Mouse (Mus musculus) subcutaneous adipose tissue, adult 2 months (tissue): ENCODE data around the gene Diras1. TPM values are rescaled to one million over a fixed set of nuclear protein-coding genes. Genes with fewer than 3 reads are reported as not detected.

ENCODE experiments used
- polyA plus RNA-seq: library from polyadenylated mRNA; depleted of rRNA; stranded (reverse); fragments of >200 nt; gene quantifications from 2 replicates; pipeline ENCODE4 v1.2.3, GENCODE M21; 2012; ENCODE audit warnings: low replicate concordance; rRNA removed

Diras1 gene
- 0.08 and 0.13 TPM in 2 replicates for polyA plus RNA-seq

DNA sequence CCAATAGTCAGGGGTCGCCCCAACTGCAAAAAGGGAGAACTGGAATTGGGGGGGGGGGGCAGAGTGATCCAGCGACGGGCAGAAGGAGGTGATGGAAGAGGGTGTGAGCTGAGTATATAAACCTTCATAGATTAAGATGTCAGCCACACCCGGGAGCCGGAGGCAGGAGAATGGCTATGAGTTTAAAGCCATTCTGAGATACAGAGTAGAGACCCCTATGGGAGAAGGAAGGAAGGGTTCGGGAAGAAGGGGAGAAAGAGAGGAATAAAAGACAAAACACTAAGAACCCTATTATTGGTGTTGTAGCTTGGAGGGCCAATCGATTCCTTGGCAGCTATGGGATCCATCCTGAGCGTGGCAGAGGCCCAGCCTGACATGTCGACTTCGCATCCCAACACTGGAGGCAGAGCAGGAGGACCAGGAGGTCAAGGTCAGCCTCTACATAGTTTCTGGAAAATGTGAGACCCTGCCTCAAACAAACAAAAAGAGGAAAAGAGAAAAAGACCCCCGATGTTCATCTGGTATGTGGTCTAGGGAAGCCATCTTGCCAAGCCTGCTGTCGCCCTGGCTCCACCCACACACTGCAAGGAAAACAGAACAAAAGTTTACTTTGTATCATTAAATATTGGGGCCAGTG, at the start of gene Diras1:
TSS of gene Diras1 (minus strand) at position 24 of the 637 bp plus-strand sequence.

GRCm38 (mm10) chr10:81069836-81070235, 44.4 kb upstream of the Diras1 start, which contains the start of gene Thop1:
TSS of gene Thop1 (plus strand) at chr10:81070035.

DNA sequence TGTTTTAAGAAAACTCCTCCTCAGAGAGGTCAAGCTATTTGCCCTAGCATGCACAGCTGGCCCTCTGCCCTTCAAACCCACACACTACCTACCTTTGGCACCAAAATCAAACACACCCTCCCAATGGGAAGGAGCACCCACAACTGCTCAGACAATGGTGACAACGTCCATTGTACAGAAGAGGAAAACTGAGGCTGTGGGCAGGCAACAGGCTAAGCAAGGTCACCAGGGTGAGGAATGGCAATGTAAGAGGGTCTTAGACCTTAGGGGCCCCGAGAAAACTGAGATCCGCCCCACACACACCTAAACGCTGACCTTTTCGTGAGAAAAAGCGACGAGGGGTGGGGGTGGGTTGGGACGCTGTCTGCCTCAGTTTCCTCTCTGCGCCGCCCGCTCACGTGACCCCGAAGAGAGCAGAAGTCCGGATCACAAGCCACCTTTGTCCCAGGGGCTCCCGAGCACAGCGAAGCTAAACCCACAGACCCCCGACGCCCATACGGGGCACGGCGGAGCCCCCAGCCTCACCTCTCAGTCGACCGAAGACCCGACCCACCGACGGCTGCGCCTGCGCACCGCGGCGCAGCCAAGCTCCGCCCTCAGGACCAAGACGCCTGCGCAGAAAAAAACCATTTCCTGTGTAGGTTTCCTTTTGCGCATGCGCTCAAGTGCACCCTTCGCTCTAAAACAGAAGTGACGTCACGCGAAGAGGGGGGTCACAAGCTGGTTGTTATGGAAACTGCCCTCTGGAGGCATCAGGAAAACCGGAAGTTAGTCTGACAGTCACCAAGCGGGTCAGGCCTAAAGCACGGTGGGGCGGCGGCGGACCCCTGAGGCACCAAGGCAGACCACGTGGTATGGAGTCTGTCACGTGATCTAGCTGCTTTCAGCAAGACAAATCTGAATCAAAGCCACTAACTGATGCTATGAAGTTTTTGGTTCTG, 34.4 kb upstream of the Diras1 start, which contains the start of gene Sgta:
TSS of gene Sgta (minus strand) at position 579 of the 941 bp plus-strand sequence.

DNA sequence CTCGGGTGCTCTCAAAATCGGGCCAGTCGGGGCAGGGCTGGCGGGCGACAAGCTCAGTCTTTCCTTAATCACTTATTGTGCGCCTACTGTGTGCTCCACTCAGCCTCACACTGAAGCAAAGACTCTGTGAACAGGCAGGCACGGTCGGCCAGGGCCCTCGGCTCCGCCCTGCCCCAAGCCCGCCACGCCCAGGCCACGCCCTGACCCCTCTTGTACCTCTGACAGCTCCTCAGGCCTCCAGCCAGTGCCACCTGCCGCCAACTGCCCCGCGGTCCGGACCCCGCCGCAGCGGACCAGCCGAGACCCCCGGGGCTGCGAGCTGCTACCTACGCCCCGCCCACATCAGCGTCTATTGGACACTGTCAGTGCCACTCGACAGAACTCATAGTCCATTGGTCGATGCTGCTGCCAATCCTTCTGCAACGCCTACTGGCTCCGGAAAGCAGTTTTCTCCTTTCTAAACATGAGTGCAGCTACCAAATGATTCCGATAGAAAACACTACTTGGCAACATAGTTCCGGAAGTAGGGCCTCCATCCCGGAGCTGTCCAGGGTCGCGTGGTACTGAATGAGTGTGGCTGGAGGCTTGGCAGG, 11.6 kb upstream of the Diras1 start, which contains the start of gene Slc39a3:
TSS of gene Slc39a3 (minus strand) at position 439 of the 593 bp plus-strand sequence.

GRCm38 (mm10) chr10:81014393-81015384, 10.8 kb downstream of the Diras1 start, which contains the start of gene Gng7:
TSS of gene Gng7 (minus strand) at chr10:81014945.

Other genes starting within 250 kb of the Diras1 start
- gene Sf3a2, start 227.5 kb downstream of the Diras1 start, polyA plus RNA-seq = 24.0 and 43.6 TPM in 2 replicates
- 44.8 and 76.1 TPM in 2 replicates for gene Plekhj1, start 227.0 kb downstream of the Diras1 start, polyA plus RNA-seq
- gene Amh, start 220.4 kb downstream of the Diras1 start, polyA plus RNA-seq = 0.44 and 0.53 TPM in 2 replicates
- 0.21 and 0.96 TPM in 2 replicates for gene Jsrp1, start 212.2 kb downstream of the Diras1 start, polyA plus RNA-seq
- gene Oaz1, start 199.0 kb downstream of the Diras1 start, polyA plus RNA-seq = 919 and 1,058 TPM in 2 replicates
- gene Lingo3, start 181.6 kb downstream of the Diras1 start, polyA plus RNA-seq = 0.03 TPM in 1 of 2 replicates, not detected in the other
- 86.7 and 136 TPM in 2 replicates for gene Lsm7, start 170.5 kb downstream of the Diras1 start, polyA plus RNA-seq
- 62.5 and 116 TPM in 2 replicates for gene Sppl2b, start 170.4 kb downstream of the Diras1 start, polyA plus RNA-seq
- gene Tmprss9, start 153.8 kb downstream of the Diras1 start, polyA plus RNA-seq = 0.07 and 0.36 TPM in 2 replicates
- gene Timm13, start 124.7 kb downstream of the Diras1 start, polyA plus RNA-seq = 179 and 198 TPM in 2 replicates
- 7.3 and 23.8 TPM in 2 replicates for gene Lmnb2, start 107.4 kb downstream of the Diras1 start, polyA plus RNA-seq
- gene Gadd45b, start 95.6 kb downstream of the Diras1 start, polyA plus RNA-seq = 18.0 and 22.1 TPM in 2 replicates
- gene Gng7, start 10.7 kb downstream of the Diras1 start, polyA plus RNA-seq = 8.4 and 8.5 TPM in 2 replicates
- gene Slc39a3, start 11.8 kb upstream of the Diras1 start, polyA plus RNA-seq = 47.1 and 47.6 TPM in 2 replicates
- gene Sgta, start 34.5 kb upstream of the Diras1 start, polyA plus RNA-seq = 276 and 324 TPM in 2 replicates
- 29.8 and 72.2 TPM in 2 replicates for gene Thop1, start 44.4 kb upstream of the Diras1 start, polyA plus RNA-seq
- gene Creb3l3, start 73.2 kb upstream of the Diras1 start, polyA plus RNA-seq = 0.75 and 2.3 TPM in 2 replicates
- 134 and 183 TPM in 2 replicates for gene Map2k2, start 80.3 kb upstream of the Diras1 start, polyA plus RNA-seq
- gene Zbtb7a, start 109.6 kb upstream of the Diras1 start, polyA plus RNA-seq = 32.2 and 49.6 TPM in 2 replicates
- gene Pias4, start 142.3 kb upstream of the Diras1 start, polyA plus RNA-seq = 28.2 and 37.7 TPM in 2 replicates
- 1,292 and 2,498 TPM in 2 replicates for gene Eef2, start 151.0 kb upstream of the Diras1 start, polyA plus RNA-seq
- gene Dapk3, start 157.3 kb upstream of the Diras1 start, polyA plus RNA-seq = 75.2 and 89.3 TPM in 2 replicates
- gene 4930442H23Rik, start 158.2 kb upstream of the Diras1 start, polyA plus RNA-seq = not detected in 2 replicates
- gene Nmrk2, start 176.4 kb upstream of the Diras1 start, polyA plus RNA-seq = not detected in 2 replicates
- gene Atcay, start 205.2 kb upstream of the Diras1 start, polyA plus RNA-seq = 0.03 and 0.06 TPM in 2 replicates
- 5.7 and 25.8 TPM in 2 replicates for gene Zfr2, start 207.5 kb upstream of the Diras1 start, polyA plus RNA-seq
- gene Matk, start 227.3 kb upstream of the Diras1 start, polyA plus RNA-seq = 3.3 and 4.0 TPM in 2 replicates
- 78.4 and 104 TPM in 2 replicates for gene Mrpl54, start 241.3 kb upstream of the Diras1 start, polyA plus RNA-seq
- 107 and 116 TPM in 2 replicates for gene Apba3, start 241.3 kb upstream of the Diras1 start, polyA plus RNA-seq